Mouse (Mus musculus) ES-Bruce4 (cell line): ENCODE results near the gene Olfr748. TPM values are rescaled to one million over a fixed set of nuclear protein-coding genes. Genes with fewer than 3 reads are reported as not detected.

Source experiments
- H3K27ac ChIP-seq: 2 replicates; pipeline ENCODE4 v1.5.1; 2012; ENCODE audit warnings: low read length, inconsistent platforms; ENCODE audit not compliant: insufficient read depth
- H3K27me3 ChIP-seq: 2 replicates; pipeline ENCODE4 v1.6.1; 2012; ENCODE audit warnings: mild to moderate bottlenecking, low read length, inconsistent platforms; ENCODE audit not compliant: control insufficient read depth, poor library complexity, insufficient read depth, severe bottlenecking
- H3K36me3 ChIP-seq: 2 replicates; pipeline ENCODE4 v1.6.1; 2012; ENCODE audit warnings: inconsistent platforms, mild to moderate bottlenecking, low read length, moderate library complexity; ENCODE audit not compliant: control insufficient read depth, poor library complexity, insufficient read depth, severe bottlenecking
- H3K4me1 ChIP-seq: one replicate; pipeline ENCODE4 v1.8.1; 2011; ENCODE audit warnings: low read length; ENCODE audit not compliant: control insufficient read depth, insufficient read depth
- H3K4me3 ChIP-seq: 2 replicates; pipeline ENCODE4 v1.5.1; 2011; ENCODE audit warnings: low read depth, mild to moderate bottlenecking, low read length
- H3K9ac ChIP-seq: 2 replicates; pipeline ENCODE4 v1.6.1; 2012; ENCODE audit warnings: low read depth, mild to moderate bottlenecking, inconsistent platforms; ENCODE audit not compliant: poor library complexity, severe bottlenecking
- H3K9me3 ChIP-seq: replicated peaks from 2 replicates; pipeline ENCODE4 v1.6.1; 2012; ENCODE audit warnings: mild to moderate bottlenecking, low read length, inconsistent platforms; ENCODE audit not compliant: control insufficient read depth, poor library complexity, insufficient read depth, severe bottlenecking
- CTCF ChIP-seq: IDR thresholded peaks from one replicate; pipeline ENCODE4 v1.8.1; 2011; ENCODE audit warnings: low read depth, low read length
- EP300 ChIP-seq: IDR thresholded peaks from 2 replicates; pipeline ENCODE4 v1.6.1; 2011; ENCODE audit warnings: low read depth, low read length; ENCODE audit not compliant: insufficient read depth
- POLR2A ChIP-seq: IDR thresholded peaks from one replicate; pipeline ENCODE4 v1.8.1; 2011; ENCODE audit warnings: low read length; ENCODE audit not compliant: insufficient read depth
- polyA plus RNA-seq: library from polyadenylated mRNA; stranded (reverse); fragments of >200 nt; gene quantifications from 2 replicates; pipeline ENCODE4 v1.2.4, GENCODE M21; 2011; ENCODE audit warnings: low read depth; ENCODE audit not compliant: missing spikeins, insufficient read depth, insufficient read length

Gene Olfr748
- polyA plus RNA-seq, 1 experiment = not detected

DNA sequence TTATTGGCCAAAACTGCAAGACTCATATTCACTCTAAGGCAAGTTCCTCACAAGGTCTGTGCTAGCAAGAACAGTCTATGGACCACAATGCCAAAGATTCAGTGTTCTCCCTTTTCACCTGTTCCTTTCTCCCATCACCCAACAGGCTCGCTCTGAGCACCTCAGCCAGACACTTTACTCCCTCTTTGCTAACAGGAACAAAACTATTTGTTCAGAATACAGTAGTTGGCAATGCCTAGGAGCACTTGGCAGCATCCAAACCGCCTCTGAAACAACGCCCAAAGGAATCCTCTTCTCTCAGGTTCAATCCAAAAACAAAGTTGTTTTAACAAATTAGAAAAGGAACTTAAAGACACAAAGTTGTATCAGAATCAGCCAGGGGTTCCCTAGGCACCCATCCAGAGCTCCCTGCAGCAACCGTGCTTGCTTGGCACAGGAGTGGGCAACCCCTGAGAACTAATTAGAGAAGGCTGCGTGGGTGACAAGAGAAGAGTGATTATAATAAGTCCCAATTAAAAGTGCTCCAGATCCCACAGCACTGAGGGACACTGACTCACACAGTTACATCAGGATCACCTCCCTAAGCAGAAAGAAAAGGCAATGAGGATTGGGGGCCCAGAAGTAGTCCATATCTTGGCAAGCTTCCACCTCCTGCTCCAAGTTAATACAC is 51.4 kb downstream of the Olfr748 start:
- TF ChIP-seq POLR2A (no peak), CTCF (no peak), EP300 (no peak)
- Histone ChIP-seq H3K36me3 (no peaks in the 10 kb centered on the region), H3K27ac (no peak overlapping the region), H3K4me1 (no peaks in the 10 kb centered on the region), H3K4me3 (no peak overlapping the region), H3K9ac (no peak overlapping the region), H3K9me3 (no peaks in the 10 kb centered on the region), H3K27me3 (no peaks in the 10 kb centered on the region)

Other genes with a start within 250 kb of the Olfr748 start
- gene Olfr741, start 234.6 kb upstream of the Olfr748 start, polyA plus RNA-seq = not detected in 2 replicates
- gene Olfr742, start 203.8 kb upstream of the Olfr748 start, polyA plus RNA-seq = not detected in 2 replicates
- not detected in 2 replicates for gene Olfr743, start 185.5 kb upstream of the Olfr748 start, polyA plus RNA-seq
- not detected in 2 replicates for gene Olfr744, start 92.5 kb upstream of the Olfr748 start, polyA plus RNA-seq
- gene Olfr745, start 68.0 kb upstream of the Olfr748 start, polyA plus RNA-seq = not detected in 2 replicates
- gene Olfr746, start 60.3 kb upstream of the Olfr748 start, polyA plus RNA-seq = not detected in 2 replicates
- not detected in 2 replicates for gene Olfr747, start 14.2 kb upstream of the Olfr748 start, polyA plus RNA-seq
- not detected in 2 replicates for gene Olfr749, start 37.7 kb downstream of the Olfr748 start, polyA plus RNA-seq
- gene Ttc5, start 78.1 kb downstream of the Olfr748 start, polyA plus RNA-seq = 44.7 and 48.1 TPM in 2 replicates
- 0.44 TPM in 1 of 2 replicates, not detected in the other for gene Ccnb1ip1, start 100.4 kb downstream of the Olfr748 start, polyA plus RNA-seq
- gene Parp2, start 100.5 kb downstream of the Olfr748 start, polyA plus RNA-seq = 86.5 and 91.5 TPM in 2 replicates
- gene Tep1, start 163.2 kb downstream of the Olfr748 start, polyA plus RNA-seq = 12.1 and 19.4 TPM in 2 replicates
- gene Klhl33, start 190.1 kb downstream of the Olfr748 start, polyA plus RNA-seq = not detected in 2 replicates
- gene Osgep, start 217.5 kb downstream of the Olfr748 start, polyA plus RNA-seq = 68.4 and 72.5 TPM in 2 replicates
- gene Apex1, start 217.6 kb downstream of the Olfr748 start, polyA plus RNA-seq = 165 and 181 TPM in 2 replicates
- gene Pip4p1, start 223.5 kb downstream of the Olfr748 start, polyA plus RNA-seq = 90.3 and 95.5 TPM in 2 replicates
- 58.9 and 64.4 TPM in 2 replicates for gene Pnp, start 223.7 kb downstream of the Olfr748 start, polyA plus RNA-seq
- 24.9 and 31.0 TPM in 2 replicates for gene Gm49342, start 237.1 kb downstream of the Olfr748 start, polyA plus RNA-seq
- 6.1 and 9.4 TPM in 2 replicates for gene Pnp2, start 248.6 kb downstream of the Olfr748 start, polyA plus RNA-seq